Mouse (Mus musculus) urinary bladder, postnatal 14 days (tissue): ENCODE measurements around the gene Sh3bp5.

Source experiments
- DNase-seq: peaks from one replicate; pipeline ENCODE4 v3.0.0; 2021; ENCODE audit warnings: low spot score

Gene Sh3bp5

GRCm38 (mm10) chr14:31392873-31393545 is 42.9 kb downstream of the Sh3bp5 start:
- no peak for DNase-seq

GRCm38 (mm10) chr14:31392300-31392699 is 43.6 kb downstream of the Sh3bp5 start:
- no peak for DNase-seq

- no peak for DNase-seq
Measured at GRCm38 (mm10) chr14:31389421-31390147, 46.3 kb downstream of the Sh3bp5 start.

- no peak for DNase-seq
Measured at GRCm38 (mm10) chr14:31388086-31388872, 47.6 kb downstream of the Sh3bp5 start.

GRCm38 (mm10) chr14:31387301-31387981 is 48.4 kb downstream of the Sh3bp5 start:
- DNase-seq = no peak

GRCm38 (mm10) chr14:31385977-31386697 is 49.7 kb downstream of the Sh3bp5 start:
- DNase-seq = peak; percentile 86

- DNase-seq = no peak
Measured at GRCm38 (mm10) chr14:31385406-31385805, 50.5 kb downstream of the Sh3bp5 start.

GRCm38 (mm10) chr14:31384366-31385323 is 51.2 kb downstream of the Sh3bp5 start:
- DNase-seq = no peak

GRCm38 (mm10) chr14:31383470-31384050 is 52.3 kb downstream of the Sh3bp5 start:
- no peak for DNase-seq

- DNase-seq = no peak
Measured at GRCm38 (mm10) chr14:31382276-31382675, 53.6 kb downstream of the Sh3bp5 start.

GRCm38 (mm10) chr14:31376331-31376730 is 59.5 kb downstream of the Sh3bp5 start:
- no peak for DNase-seq

- DNase-seq = no peak
Measured at GRCm38 (mm10) chr14:31374390-31374789, 61.5 kb downstream of the Sh3bp5 start.

- DNase-seq = no peak
Measured at GRCm38 (mm10) chr14:31369377-31369776, 66.5 kb downstream of the Sh3bp5 start.

- DNase-seq = no peak
Measured at GRCm38 (mm10) chr14:31367951-31368350, 67.9 kb downstream of the Sh3bp5 start.

GRCm38 (mm10) chr14:31365350-31365749 is 70.5 kb downstream of the Sh3bp5 start:
- peak; percentile 71 for DNase-seq

- DNase-seq = no peak
Measured at GRCm38 (mm10) chr14:31364589-31364988, 71.3 kb downstream of the Sh3bp5 start.

- DNase-seq = no peak
Measured at GRCm38 (mm10) chr14:31362236-31362635, 73.6 kb downstream of the Sh3bp5 start.

GRCm38 (mm10) chr14:31345367-31345766 is 90.5 kb downstream of the Sh3bp5 start:
- no peak for DNase-seq

GRCm38 (mm10) chr14:31343241-31343640 is 92.6 kb downstream of the Sh3bp5 start:
- no peak for DNase-seq

- DNase-seq = no peak
Measured at GRCm38 (mm10) chr14:31337947-31338346, 97.9 kb downstream of the Sh3bp5 start.
